Mouse (Mus musculus): Measurements from ENCODE around the gene Agpat4. TPM values are rescaled to one million over a fixed set of nuclear protein-coding genes. Genes with fewer than 3 reads are reported as not detected.

The Agpat4 gene
- total RNA-seq, 2 experiments from 2014 or later: 3.7 to 4.5 TPM

Other genes with a start within 250 kb of the Agpat4 start
- 10 to 100 TPM; 44.7 to 49.8 TPM for gene Map3k4, start 200.1 kb downstream of the Agpat4 start, total RNA-seq (2021)

Data from heart, adult 18-20 months (tissue).